Mouse (Mus musculus) bone marrow macrophage, adult 2 months (primary cell): ENCODE measurements around the gene Nfkbid.

Experiments used
- CTCF ChIP-seq: IDR thresholded peaks from 2 replicates; pipeline ENCODE4 v1.5.1; 2012; ENCODE audit warnings: low read depth, mild to moderate bottlenecking, low read length, moderate library complexity
- POLR2A ChIP-seq: IDR thresholded peaks from 2 replicates; pipeline ENCODE4 v1.6.1; 2012; ENCODE audit warnings: mild to moderate bottlenecking, low read depth, low read length, borderline replicate concordance

DNA sequence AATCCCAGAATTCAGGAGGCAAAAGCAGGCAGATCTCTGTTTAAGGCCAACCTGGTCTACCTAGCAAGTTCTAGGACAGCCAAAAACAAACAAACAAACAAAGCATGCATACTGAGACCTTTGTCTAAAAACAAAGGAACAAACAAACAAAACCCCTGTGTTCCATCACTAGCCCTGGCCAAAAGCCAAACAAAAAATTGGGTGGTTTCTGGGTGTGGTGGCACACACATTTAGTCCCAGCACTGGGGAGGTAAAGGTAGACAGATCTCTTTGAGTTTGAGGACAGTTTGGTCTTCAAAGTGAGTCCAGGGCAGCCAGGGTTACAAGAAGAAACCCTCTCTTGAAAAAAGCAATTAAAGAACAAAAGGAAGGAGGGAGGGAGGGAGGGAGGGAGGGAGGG lies 7.8 kb downstream of the Nfkbid start:
- TF ChIP-seq CTCF: no peak
- no peak for TF ChIP-seq POLR2A
